Mouse (Mus musculus): ENCODE measurements at regions not wholly inside any gene's neighbourhood (a gene's known extent, or its start where the extent isn't known, plus 50 kb on each side); places are given as distances from the start of the nearest gene placed in this dataset.

DNA sequence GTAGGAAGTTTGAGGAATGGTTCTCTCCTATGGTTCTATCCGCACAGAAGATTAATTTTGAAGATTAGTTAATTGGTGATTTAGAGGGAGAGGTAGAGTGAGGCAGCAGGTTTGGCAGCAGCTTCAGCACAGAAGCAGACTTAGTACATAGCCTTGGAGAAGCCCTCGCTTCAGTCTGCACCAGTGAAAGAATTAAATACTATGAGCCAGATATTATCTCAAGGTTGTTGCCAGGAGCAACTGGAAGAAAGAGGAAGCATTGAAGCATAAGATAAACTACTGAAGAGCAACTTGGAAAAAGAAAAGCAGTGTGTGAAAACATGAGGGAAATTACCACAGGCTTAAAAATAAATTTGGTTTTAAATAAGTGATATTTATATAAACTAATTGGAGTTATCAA lies 191.5 kb upstream of the Epha5 start:
- peaks cover 23% of the 10 kb centered on the region for H3K9me3 ChIP-seq (replicated peaks; ENCODE audit: low read length)
- H3K9ac ChIP-seq (ENCODE audit: insufficient read depth, low read depth), result no peak overlapping the region
- no peak for DNase-seq (ENCODE audit: extremely low read depth)
- H3K4me2 ChIP-seq (ENCODE audit: insufficient read depth, low read depth, poor library complexity, severe bottlenecking), result no peak overlapping the region
- in situ Hi-C loops (cut with MboI; ENCODE audit: low pct_ligation_motif_present, low pct_unique_long_range_greater_than_20kb, low sequenced_read_pairs) (no loop called here), dilution Hi-C loops (cut with MboI; ENCODE audit: extremely low pct_ligation_motif_present, extremely low pct_unique_long_range_greater_than_20kb, low sequenced_read_pairs) (no loop called here)
- no peaks in the 10 kb centered on the region for H3K4me1 ChIP-seq (ENCODE audit: control insufficient read depth in 1 of 2, insufficient read depth in 2 of 2)
- H3K27ac ChIP-seq (ENCODE audit: insufficient read depth, low read depth), result no peak overlapping the region
- H3K4me3 ChIP-seq (replicated peaks in 1 of 3; ENCODE audit: low read depth in 2 of 3, low read length in 2 of 3, poor library complexity in 1 of 3), result no peak overlapping the region
- no peaks in the 10 kb centered on the region for H3K36me3 ChIP-seq (replicated peaks in 1 of 2; ENCODE audit: control insufficient read depth in 1 of 2, insufficient read depth in 1 of 2, low read length in 1 of 2)
- H3K27me3 ChIP-seq (replicated peaks), result no peaks in the 10 kb centered on the region
- H3K79me2 ChIP-seq (replicated peaks; ENCODE audit: control insufficient read depth, extremely low read depth, insufficient read depth, poor library complexity, severe bottlenecking), result no peaks in the 10 kb centered on the region
- TF ChIP-seq EP300 (IDR thresholded peaks at IDR 0.05; ENCODE audit: low read length) (no peak), ZKSCAN1 (IDR thresholded peaks at IDR 0.05; ENCODE audit: borderline replicate concordance, low read depth, low read length) (no peak), MEF2A (IDR thresholded peaks at IDR 0.05; ENCODE audit: borderline replicate concordance, low read depth, low read length) (no peak), ELF1 (IDR thresholded peaks at IDR 0.05; ENCODE audit: low read depth, low read length) (no peak), MAFK (IDR thresholded peaks at IDR 0.05; ENCODE audit: insufficient replicate concordance, low read length) (no peak), POLR2AphosphoS2 (IDR thresholded peaks at IDR 0.05; ENCODE audit: low read depth, low read length) (no peak)

DNA sequence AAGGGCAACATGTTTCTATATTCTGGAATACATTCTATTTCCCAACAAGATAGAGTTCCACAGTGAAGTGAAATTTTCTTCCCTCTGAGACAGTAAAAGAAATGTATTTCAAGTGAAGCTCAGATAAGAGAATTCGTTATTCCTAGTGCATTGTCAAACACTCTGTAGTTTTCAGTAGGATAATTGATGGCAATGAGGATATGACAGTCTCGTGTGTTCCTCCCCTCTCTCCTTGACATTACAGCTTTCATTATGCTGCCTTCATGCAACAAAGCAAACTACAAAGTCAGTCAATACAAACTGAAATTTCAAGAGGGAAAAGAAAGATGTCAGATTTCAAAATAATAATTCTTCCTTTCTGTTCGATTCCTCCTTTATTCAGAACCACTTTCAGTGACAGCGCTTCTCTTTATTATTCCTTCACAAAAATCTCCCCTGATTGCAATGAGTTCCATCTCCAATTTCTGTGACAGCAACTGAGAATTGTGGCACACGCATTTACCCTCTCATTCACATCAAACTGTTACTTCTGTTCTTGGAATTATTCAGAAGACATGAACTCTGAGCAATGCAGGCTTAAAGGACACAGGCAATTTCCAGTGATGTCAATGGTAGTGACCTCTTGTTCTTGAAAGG lies 148.2 kb upstream of the Epha5 start:
- no peak for DNase-seq (ENCODE audit: extremely low read depth)
- H3K9ac ChIP-seq (ENCODE audit: insufficient read depth, low read depth), result no peak overlapping the region
- H3K36me3 ChIP-seq (replicated peaks in 1 of 2; ENCODE audit: control insufficient read depth in 1 of 2, insufficient read depth in 1 of 2, low read length in 1 of 2), result no peaks in the 10 kb centered on the region
- TF ChIP-seq GABPA (IDR thresholded peaks at IDR 0.05; ENCODE audit: insufficient replicate concordance, low read depth, low read length), result no peak
- TF ChIP-seq MAFK (IDR thresholded peaks at IDR 0.05; ENCODE audit: insufficient replicate concordance, low read length), result no peak
- no peak for TF ChIP-seq NELFE (IDR thresholded peaks at IDR 0.05; ENCODE audit: low read depth, low read length)
- TF ChIP-seq PAX5 (IDR thresholded peaks at IDR 0.05; ENCODE audit: low read length), result no peak
- no peak for TF ChIP-seq MEF2A (IDR thresholded peaks at IDR 0.05; ENCODE audit: borderline replicate concordance, low read depth, low read length)
- TF ChIP-seq ZNF384 (IDR thresholded peaks at IDR 0.05; ENCODE audit: low read depth, low read length), result no peak
- TF ChIP-seq CTCF (conservative IDR thresholded peaks at IDR 0.05 in 1 of 2, IDR thresholded peaks at IDR 0.05 in 1 of 2; ENCODE audit: low read depth in 2 of 2, low read length in 2 of 2), result no peak
- TF ChIP-seq ELF1 (IDR thresholded peaks at IDR 0.05; ENCODE audit: low read depth, low read length), result no peak
- no peak for TF ChIP-seq UBTF (IDR thresholded peaks at IDR 0.05; ENCODE audit: low read depth, low read length)
- peaks cover 23% of the 10 kb centered on the region for H3K9me3 ChIP-seq (replicated peaks; ENCODE audit: low read length)
- no peak overlapping the region for H3K27ac ChIP-seq (ENCODE audit: insufficient read depth, low read depth)
- no peak overlapping the region for H3K4me2 ChIP-seq (ENCODE audit: insufficient read depth, low read depth, poor library complexity, severe bottlenecking)
- H3K4me3 ChIP-seq (replicated peaks in 1 of 3; ENCODE audit: low read depth in 2 of 3, low read length in 2 of 3, poor library complexity in 1 of 3), result no peak overlapping the region
- no peaks in the 10 kb centered on the region for H3K27me3 ChIP-seq (replicated peaks)
- dilution Hi-C loops (cut with MboI; ENCODE audit: extremely low pct_ligation_motif_present, extremely low pct_unique_long_range_greater_than_20kb, low sequenced_read_pairs) (no loop called here), in situ Hi-C loops (cut with MboI; ENCODE audit: low pct_ligation_motif_present, low pct_unique_long_range_greater_than_20kb, low sequenced_read_pairs) (no loop called here)
- no peaks in the 10 kb centered on the region for H3K4me1 ChIP-seq (ENCODE audit: control insufficient read depth in 1 of 2, insufficient read depth in 2 of 2)
- H3K79me2 ChIP-seq (replicated peaks; ENCODE audit: control insufficient read depth, extremely low read depth, insufficient read depth, poor library complexity, severe bottlenecking), result no peaks in the 10 kb centered on the region

DNA sequence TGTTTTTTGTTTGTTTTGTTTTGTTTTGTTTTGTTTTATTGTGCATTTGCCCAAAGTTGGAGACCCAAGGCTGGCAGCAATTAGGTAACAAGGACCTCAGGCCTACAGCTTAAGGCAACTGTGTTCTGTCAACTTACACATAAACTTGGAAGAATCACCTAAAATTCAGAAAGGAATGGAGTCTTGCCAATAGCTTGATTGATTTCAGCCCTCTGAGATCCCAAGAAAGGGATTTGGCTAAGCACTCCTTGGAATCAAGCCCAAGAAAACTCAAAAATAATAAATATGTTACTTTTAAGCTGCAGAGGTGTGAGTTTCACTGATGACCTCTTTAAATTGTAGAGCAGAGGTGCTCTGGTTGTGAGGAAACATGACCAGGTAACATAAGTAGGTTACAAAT lies 102.7 kb upstream of the Epha5 start:
- Histone ChIP-seq H3K4me2 (ENCODE audit: insufficient read depth, low read depth, poor library complexity, severe bottlenecking) (no peak overlapping the region), H3K79me2 (replicated peaks; ENCODE audit: control insufficient read depth, extremely low read depth, insufficient read depth, poor library complexity, severe bottlenecking) (no peaks in the 10 kb centered on the region), H3K36me3 (replicated peaks in 1 of 2; ENCODE audit: control insufficient read depth in 1 of 2, insufficient read depth in 1 of 2, low read length in 1 of 2) (no peaks in the 10 kb centered on the region), H3K27ac (ENCODE audit: insufficient read depth, low read depth) (no peak overlapping the region), H3K9ac (ENCODE audit: insufficient read depth, low read depth) (no peak overlapping the region), H3K4me1 (ENCODE audit: control insufficient read depth in 1 of 2, insufficient read depth in 2 of 2) (no peaks in the 10 kb centered on the region), H3K27me3 (replicated peaks) (no peaks in the 10 kb centered on the region), H3K9me3 (replicated peaks; ENCODE audit: low read length) (peaks cover 10% of the 10 kb centered on the region), H3K4me3 (replicated peaks in 1 of 3; ENCODE audit: low read depth in 2 of 3, low read length in 2 of 3, poor library complexity in 1 of 3) (no peak overlapping the region)
- in situ Hi-C loops (cut with MboI; ENCODE audit: low pct_ligation_motif_present, low pct_unique_long_range_greater_than_20kb, low sequenced_read_pairs) (no loop called here), dilution Hi-C loops (cut with MboI; ENCODE audit: extremely low pct_ligation_motif_present, extremely low pct_unique_long_range_greater_than_20kb, low sequenced_read_pairs) (no loop called here)
- no peak for DNase-seq (ENCODE audit: extremely low read depth)
- TF ChIP-seq MAFK (IDR thresholded peaks at IDR 0.05; ENCODE audit: insufficient replicate concordance, low read length) (no peak), CTCF (conservative IDR thresholded peaks at IDR 0.05 in 1 of 2, IDR thresholded peaks at IDR 0.05 in 1 of 2; ENCODE audit: low read depth in 2 of 2, low read length in 2 of 2) (no peak)

Measured in CH12.LX (cell line).